Mouse (Mus musculus): ENCODE measurements around the gene Rps11.
"Not testable (repeated sequence)": the region's sequence is repeated elsewhere in the genome, so short reads cannot be mapped to it uniquely, and the experiment has no call there.

Rps11 gene

DNA sequence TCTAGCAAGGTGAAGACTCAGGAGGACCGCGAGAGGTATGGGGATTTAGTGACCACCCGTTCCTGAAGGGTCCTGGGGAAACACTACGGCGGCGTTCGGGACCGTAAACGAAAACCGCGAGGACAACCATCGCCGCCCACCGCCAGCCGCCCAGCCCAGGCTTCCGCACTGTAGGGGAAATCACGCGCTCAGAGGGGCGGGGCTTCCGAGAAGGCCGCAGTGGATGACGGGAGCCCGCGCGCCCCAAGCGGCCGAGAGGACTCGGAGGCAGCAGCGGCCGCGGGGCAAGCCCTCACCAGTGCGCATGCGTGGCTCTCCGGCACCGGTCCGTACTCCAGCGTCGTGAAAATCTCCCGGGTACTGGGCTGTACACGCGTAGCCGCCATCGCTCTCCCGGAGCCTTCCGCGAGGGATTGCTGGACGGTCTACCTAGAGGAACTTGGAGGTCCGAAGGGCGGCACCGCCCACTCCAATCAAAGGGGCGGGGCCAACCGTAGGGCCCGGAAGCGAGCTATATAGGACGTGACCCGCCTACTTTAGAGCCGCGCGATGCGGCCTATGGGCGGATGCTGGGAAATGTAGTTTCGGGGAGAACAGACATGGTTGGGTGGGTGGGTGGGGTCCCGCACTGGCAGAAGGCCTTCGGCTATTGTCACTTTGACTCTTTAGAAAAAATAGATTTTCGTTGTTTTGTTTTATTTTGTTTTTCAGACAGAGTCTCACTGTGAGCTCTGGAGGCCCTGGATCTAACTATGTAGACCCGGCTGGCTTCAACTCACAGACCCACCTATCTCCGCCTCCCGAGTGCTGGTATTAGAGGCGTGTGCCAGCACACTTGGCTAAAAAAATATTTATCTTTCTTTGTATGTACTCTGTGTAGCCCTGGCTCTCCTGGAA lies 30.1 kb upstream of the Rps11 start, which contains the start of the genes Pih1d1 and Aldh16a1:
Gene Pih1d1 (plus strand): TSS at position 208 of the 897 bp plus-strand sequence.
Gene Aldh16a1 (minus strand): TSS at position 489 of the 897 bp plus-strand sequence.
- peak; percentile 96 for DNase-seq (ENCODE audit: low spot score)

GRCm38 (mm10) chr7:45153586-45153985 lies 29.3 kb upstream of the Rps11 start:
- no peak for DNase-seq (ENCODE audit: low spot score)

DNA sequence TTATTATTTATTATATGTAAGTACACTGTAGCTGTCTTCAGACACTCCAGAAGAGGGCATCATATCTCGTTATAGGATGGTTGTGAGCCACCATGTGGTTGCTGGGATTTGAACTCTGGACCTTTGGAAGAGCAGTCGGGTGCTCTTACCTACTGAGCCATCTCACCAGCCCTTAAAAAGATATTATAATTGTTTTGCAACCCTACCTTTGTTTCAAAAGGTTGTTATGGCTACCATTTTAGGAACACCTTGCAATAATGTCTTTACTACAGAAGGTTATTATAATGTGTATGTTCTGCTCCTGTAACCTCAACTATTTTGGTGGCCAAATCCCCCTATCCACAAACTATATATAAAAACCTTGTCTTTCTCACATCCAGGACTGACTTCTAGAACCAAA lies 28.8 kb upstream of the Rps11 start:
- not testable (repeated sequence) for DNase-seq (ENCODE audit: low spot score)

DNA sequence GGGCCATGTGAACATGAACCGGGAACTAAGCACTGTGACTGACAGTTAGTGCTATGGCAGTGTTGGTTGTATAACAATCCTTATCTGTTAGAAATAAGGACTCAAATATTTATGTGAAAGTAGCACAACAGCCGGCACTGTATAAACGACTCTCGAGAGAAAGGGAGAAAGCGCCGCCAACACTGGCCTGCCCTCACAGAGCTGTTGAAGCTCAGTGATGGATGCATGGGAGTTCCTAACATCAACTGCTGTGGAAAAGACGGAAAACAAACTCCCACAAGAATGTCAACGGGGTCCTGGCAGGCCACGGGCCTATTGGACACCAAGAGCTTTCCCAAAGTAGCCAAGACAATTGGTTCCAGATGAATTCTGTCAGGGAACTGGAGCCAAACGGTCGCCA lies 27.1 kb upstream of the Rps11 start:
- no peak for DNase-seq (ENCODE audit: low spot score)

DNA sequence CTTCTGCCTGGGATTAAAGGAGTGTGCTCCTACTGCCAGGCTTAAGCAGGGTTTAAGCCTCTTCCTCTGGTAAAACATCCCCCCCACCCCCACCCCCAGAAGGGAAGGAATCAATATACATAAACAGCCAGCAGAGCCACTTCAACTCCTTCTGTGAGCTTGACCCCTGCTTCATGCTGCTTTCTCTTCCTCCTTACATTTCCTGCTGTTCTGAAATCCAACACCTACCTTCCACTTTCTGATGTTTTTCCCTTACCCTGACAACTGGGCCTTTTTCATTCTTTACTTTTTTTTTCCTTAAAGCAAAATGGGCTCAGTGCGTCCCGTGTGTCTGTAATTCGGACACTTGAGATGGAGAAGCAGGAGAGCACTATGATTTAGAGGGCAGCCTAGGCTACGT lies 26.1 kb upstream of the Rps11 start:
- no peak for DNase-seq (ENCODE audit: low spot score)

DNA sequence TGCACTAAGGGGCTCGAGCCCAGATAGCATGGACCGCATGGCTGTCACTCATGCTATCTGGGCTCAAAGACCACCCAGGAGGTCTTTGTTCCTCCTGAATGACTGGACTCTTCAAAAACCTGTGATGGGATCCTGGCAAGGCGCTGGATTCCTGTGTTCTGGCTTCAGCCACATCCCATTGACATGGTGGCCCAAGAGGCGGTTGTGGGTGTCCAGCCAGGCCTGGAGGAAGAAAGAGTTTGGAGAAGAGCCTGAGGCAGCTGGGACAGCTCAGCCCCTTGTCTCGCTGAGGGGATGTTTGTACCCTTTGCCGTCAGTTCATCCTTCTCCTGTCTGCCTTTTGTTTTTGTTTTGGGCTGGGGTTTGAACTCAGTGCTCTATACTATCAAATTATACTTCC lies 25.3 kb upstream of the Rps11 start:
- no peak for DNase-seq (ENCODE audit: low spot score)

GRCm38 (mm10) chr7:45148534-45149098 lies 24.4 kb upstream of the Rps11 start:
- no peak for DNase-seq (ENCODE audit: low spot score)

GRCm38 (mm10) chr7:45147899-45148298 lies 23.7 kb upstream of the Rps11 start:
- no peak for DNase-seq (ENCODE audit: low spot score)

- no peak for DNase-seq (ENCODE audit: low spot score)
Measured at GRCm38 (mm10) chr7:45147267-45147666, 23.0 kb upstream of the Rps11 start.

- DNase-seq (ENCODE audit: low spot score) = no peak
Measured at GRCm38 (mm10) chr7:45145460-45145859, 21.2 kb upstream of the Rps11 start.

GRCm38 (mm10) chr7:45144368-45145174 lies 20.3 kb upstream of the Rps11 start:
- no peak for DNase-seq (ENCODE audit: low spot score)

GRCm38 (mm10) chr7:45141914-45142313 lies 17.7 kb upstream of the Rps11 start:
- no peak for DNase-seq (ENCODE audit: low spot score)

DNA sequence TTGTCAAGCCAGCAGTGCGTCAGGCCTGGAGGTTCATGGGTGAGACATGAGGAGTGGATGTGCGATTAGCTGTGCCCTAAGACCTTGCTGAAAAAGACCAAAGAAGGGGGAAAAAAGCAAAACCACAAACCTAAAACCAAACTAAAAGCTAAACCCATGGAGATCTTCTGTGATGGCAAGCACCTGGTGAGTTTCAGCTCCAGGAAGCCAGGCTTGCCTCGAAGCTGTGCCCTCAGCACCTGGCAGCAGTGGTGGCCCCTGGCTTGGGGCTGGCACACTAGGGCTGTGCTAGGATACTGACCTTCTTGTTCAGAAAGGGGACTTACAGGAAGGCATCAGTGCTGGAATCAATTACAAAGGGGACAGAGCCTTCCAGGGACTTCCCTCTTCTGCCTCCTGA lies 17.1 kb upstream of the Rps11 start:
- no peak for DNase-seq (ENCODE audit: low spot score)

DNA sequence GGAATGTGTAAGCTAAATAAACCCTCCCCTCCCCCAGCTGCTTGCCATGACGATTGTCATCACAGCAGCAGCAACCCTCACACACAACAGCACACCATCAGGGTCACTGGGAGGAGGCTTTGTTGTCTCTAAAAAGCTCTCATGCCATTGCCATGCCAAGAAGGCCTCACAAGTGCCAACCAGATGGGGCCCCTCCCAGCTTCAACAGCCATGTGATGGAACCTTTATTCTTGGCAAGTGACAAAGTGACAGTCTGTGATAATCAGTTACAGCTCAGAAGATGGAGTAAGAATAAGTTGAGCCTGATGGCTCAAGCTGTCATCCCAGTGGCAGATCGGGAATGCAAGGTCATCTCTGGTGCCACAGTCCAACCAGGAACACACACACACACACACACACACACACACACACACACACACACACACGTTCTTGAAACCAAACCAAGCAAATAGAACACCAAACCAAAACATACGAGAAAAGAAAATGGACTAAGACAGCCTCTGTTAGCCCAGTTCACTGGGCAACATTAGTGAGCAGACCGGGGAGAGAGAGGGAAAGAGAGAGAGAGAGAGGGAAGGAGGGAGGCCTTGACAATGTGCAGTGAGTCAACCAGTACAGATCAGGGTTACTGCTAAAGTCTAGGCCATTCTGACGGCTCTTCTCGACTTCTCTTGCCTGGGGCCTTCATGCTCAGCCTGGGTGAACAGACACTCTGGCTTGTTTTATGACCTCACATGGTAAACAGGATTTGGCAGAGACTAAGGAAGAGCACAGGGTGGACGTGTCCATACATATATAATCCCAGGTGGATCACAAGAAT lies 15.9 kb upstream of the Rps11 start:
- no peak for DNase-seq (ENCODE audit: low spot score)

- DNase-seq (ENCODE audit: low spot score) = no peak
Measured at GRCm38 (mm10) chr7:45138403-45138802, 14.2 kb upstream of the Rps11 start.

DNA sequence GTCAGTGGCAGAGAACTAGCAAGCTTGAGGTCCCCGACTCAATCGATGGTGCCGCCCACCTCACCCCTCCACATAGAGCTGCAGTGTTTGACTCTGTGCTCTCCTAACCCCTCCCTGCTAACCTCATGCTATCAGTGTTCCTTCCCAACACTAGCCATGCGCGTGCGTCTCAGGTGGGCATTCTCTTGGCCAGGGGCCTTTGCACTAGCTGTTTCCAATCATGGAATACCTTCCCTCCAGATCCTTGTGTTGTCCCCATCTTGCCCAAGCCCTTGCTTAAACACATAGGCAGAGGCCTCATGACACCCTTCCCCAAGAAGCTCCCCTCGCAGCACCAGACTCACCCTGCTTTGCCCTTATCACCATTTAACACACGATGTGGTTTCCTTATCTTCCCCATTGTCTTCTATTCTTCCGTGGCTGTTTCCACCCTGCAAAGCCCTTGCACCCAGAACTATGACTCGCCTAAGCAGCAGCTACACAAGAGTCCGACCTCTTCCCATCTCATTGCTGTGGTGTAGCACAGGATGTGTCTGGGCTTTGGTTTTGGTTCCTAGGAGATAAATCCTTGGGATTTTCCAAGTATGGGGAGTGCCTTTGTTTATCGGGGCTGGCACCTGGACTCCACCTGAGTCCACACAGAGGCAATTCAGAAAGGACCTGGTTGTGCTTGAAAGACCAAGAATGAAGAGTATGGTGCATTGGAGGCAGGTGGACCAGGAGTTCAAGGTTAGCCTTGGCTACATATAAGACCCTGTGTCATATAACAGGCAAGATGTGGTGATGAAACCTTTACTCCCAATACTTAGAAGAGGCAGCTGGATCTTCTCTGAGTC lies 13.2 kb upstream of the Rps11 start:
- no peak for DNase-seq (ENCODE audit: low spot score)

DNA sequence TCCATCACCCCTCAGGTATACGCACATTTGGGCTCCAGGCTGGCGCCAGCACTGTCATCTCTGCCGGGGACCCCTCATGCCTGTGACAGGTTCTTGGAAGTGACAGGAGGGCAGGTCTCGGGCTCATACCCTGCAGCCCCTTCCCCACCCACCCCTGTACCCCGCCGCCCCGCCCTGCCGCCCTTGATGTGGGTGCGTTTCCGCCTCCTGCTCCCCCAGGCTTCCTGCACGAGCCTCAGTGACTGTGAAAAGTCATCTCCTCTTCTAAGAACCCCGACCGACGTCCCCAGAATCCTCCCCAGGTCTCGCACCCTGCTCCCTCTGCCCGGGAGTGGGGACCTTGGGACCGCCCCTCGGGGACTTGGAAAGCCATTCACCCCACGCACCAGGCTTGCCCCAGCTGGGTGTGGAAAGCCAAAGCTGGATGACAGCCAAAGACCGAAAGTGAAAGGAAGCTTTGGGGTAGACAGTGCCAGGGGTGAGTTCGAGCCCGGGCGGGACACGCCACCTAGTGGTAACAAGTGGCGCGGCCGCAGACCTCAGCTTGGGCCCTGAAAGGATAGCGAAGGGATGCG lies 11.8 kb upstream of the Rps11 start, which contains the start of the genes Gm45713 and Flt3l:
Gene Gm45713 (minus strand): TSS at position 239 of the 575 bp plus-strand sequence.
Gene Flt3l (minus strand): TSS at position 440 of the 575 bp plus-strand sequence.
- DNase-seq (ENCODE audit: low spot score) = peak; percentile 90

DNA sequence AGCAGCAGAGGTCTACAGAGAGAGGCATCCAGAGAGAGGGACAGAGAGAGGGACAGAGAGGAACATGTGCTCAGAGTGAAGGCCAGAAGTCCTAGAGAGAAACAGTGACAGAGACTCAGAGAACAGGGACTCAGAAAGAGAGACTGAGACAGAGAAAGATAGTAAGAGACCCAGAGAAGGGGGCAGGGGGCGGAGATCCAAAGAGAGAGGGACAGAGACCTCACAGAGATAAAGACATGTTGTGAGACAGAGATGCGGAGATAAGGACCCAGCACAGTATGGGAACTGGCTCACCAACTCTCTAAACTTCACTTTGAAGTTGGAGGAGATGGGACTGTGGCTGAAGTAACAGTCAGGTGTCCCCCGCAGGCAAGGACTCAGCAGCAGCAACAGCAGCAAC lies 11.1 kb upstream of the Rps11 start:
- no peak for DNase-seq (ENCODE audit: low spot score)

GRCm38 (mm10) chr7:45134544-45135026 lies 10.3 kb upstream of the Rps11 start:
- peak; percentile 67 for DNase-seq (ENCODE audit: low spot score)
